Mouse (Mus musculus) lung, postnatal 36 days (tissue): Measurements from ENCODE around the gene Ppm1h.

Source experiments
- DNase-seq: peaks from one replicate; pipeline ENCODE4 v3.0.0; 2022; ENCODE audit warnings: mixed read lengths

Gene Ppm1h

GRCm38 (mm10) chr10:122747151-122747925 is 68.8 kb downstream of the Ppm1h start:
- no peak for DNase-seq

GRCm38 (mm10) chr10:122748361-122748951 is 69.9 kb downstream of the Ppm1h start:
- DNase-seq = no peak

GRCm38 (mm10) chr10:122749071-122749470 is 70.5 kb downstream of the Ppm1h start:
- no peak for DNase-seq

GRCm38 (mm10) chr10:122749876-122750275 is 71.3 kb downstream of the Ppm1h start:
- no peak for DNase-seq

- no peak for DNase-seq
These were observed 74.7 kb downstream of the Ppm1h start for GRCm38 (mm10) chr10:122752950-122753923.

- no peak for DNase-seq
These were observed 75.4 kb downstream of the Ppm1h start for GRCm38 (mm10) chr10:122753924-122754307.

GRCm38 (mm10) chr10:122754967-122755366 is 76.4 kb downstream of the Ppm1h start:
- DNase-seq = no peak

GRCm38 (mm10) chr10:122756879-122757530 is 78.4 kb downstream of the Ppm1h start:
- DNase-seq = no peak

- no peak for DNase-seq
These were observed 79.2 kb downstream of the Ppm1h start for GRCm38 (mm10) chr10:122757727-122758126.

GRCm38 (mm10) chr10:122758346-122758745 is 79.8 kb downstream of the Ppm1h start:
- DNase-seq = no peak

- DNase-seq = no peak
These were observed 81.2 kb downstream of the Ppm1h start for GRCm38 (mm10) chr10:122759729-122760128.

- no peak for DNase-seq
These were observed 82.1 kb downstream of the Ppm1h start for GRCm38 (mm10) chr10:122760469-122761307.

- no peak for DNase-seq
These were observed 84.4 kb downstream of the Ppm1h start for GRCm38 (mm10) chr10:122762772-122763511.

- DNase-seq = no peak
These were observed 85.0 kb downstream of the Ppm1h start for GRCm38 (mm10) chr10:122763596-122763995.

GRCm38 (mm10) chr10:122764653-122765052 is 86.1 kb downstream of the Ppm1h start:
- DNase-seq = no peak

- peak; percentile 34 for DNase-seq
These were observed 87.0 kb downstream of the Ppm1h start for GRCm38 (mm10) chr10:122765521-122765920.

- no peak for DNase-seq
These were observed 87.4 kb downstream of the Ppm1h start for GRCm38 (mm10) chr10:122765992-122766391.

- DNase-seq = no peak
These were observed 89.8 kb downstream of the Ppm1h start for GRCm38 (mm10) chr10:122768204-122768892.

GRCm38 (mm10) chr10:122768893-122769341 is 90.4 kb downstream of the Ppm1h start:
- no peak for DNase-seq

GRCm38 (mm10) chr10:122770337-122770736 is 91.8 kb downstream of the Ppm1h start:
- DNase-seq = no peak
